Mouse (Mus musculus): ENCODE data around the gene Prok2. TPM values are rescaled to one million over a fixed set of nuclear protein-coding genes. Genes with fewer than 3 reads are reported as not detected.
A peak's percentile ranks its signal among the peaks of the same experiment; 100 is the strongest.

The Prok2 gene
- polyA plus RNA-seq, 1 experiment from 2014 or later, result not detected

DNA sequence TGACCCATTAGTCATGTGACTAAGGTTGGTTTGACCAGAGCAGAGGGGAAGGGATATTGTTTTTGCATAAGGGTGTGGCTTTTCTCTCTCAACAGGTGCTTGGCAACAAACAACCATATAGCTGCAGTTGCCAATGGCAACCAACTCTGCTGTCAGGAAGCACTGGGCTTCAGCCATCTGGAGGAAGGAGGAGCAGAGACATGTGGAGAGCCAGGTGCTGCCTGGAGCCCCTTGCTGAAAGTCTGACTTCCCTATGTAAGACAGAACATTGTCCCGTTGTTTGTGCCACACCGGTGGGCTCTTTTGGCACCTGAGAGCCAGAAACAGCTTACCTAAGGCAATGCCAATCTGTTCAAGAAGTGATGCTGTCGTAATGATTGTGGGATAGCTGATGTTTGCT lies 16.7 kb upstream of the Prok2 start:
- WGBS, result 70% methylated on average over 3 of the region's 3 CpGs
- Histone ChIP-seq H3K9me3 (ENCODE audit: control insufficient read depth, low read length) (no peaks in the 10 kb centered on the region), H3K4me2 (ENCODE audit: low read length) (no peak overlapping the region), H3K9ac (ENCODE audit: low read length) (no peak overlapping the region), H3K27ac (ENCODE audit: low read depth) (no peak overlapping the region), H3K36me3 (ENCODE audit: control insufficient read depth, insufficient read depth, low read length) (no peaks in the 10 kb centered on the region), H3K4me1 (replicated peaks; ENCODE audit: control insufficient read depth, insufficient read depth, low read length) (no peaks in the 10 kb centered on the region), H3K27me3 (replicated peaks; ENCODE audit: control insufficient read depth, insufficient read depth, low read length) (no peaks in the 10 kb centered on the region), H3K4me3 (ENCODE audit: low read depth, low read length) (no peak overlapping the region)
- DNase-seq (ENCODE audit: low spot score) (no peak), ATAC-seq (replicated peaks; ENCODE audit: low FRiP score, low TSS enrichment, low read depth) (no peak)

DNA sequence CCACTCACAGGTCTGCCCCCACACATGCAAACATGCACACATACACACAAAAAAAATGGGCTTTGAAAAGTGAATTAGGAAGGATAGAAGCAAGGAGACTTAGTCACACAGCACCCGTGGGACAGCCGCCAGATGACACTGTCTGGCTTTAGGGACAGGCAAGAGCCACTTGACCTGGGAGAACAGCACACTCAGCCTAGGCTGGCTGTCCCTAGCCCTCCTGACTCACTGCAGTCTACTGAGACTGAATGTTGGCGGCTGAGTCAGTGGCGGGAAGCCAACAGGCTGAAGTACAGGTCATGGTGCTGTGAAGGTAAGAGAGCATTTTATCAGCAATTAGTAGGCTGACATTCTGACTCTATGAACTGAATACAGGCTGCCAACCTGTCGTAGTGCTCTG lies 8.5 kb upstream of the Prok2 start:
- Histone ChIP-seq H3K27me3 (replicated peaks; ENCODE audit: control insufficient read depth, insufficient read depth, low read length) (no peaks in the 10 kb centered on the region), H3K36me3 (ENCODE audit: control insufficient read depth, insufficient read depth, low read length) (no peaks in the 10 kb centered on the region), H3K4me3 (ENCODE audit: low read depth, low read length) (no peak overlapping the region), H3K9me3 (ENCODE audit: control insufficient read depth, low read length) (no peaks in the 10 kb centered on the region), H3K27ac (ENCODE audit: low read depth) (no peak overlapping the region), H3K4me2 (ENCODE audit: low read length) (no peak overlapping the region), H3K9ac (ENCODE audit: low read length) (no peak overlapping the region), H3K4me1 (replicated peaks; ENCODE audit: control insufficient read depth, insufficient read depth, low read length) (no peaks in the 10 kb centered on the region)
- DNase-seq (ENCODE audit: low spot score) (no peak), ATAC-seq (replicated peaks; ENCODE audit: low FRiP score, low TSS enrichment, low read depth) (no peak)
- WGBS, result 84% methylated on average over 5 of the region's 5 CpGs

- H3K27me3 ChIP-seq (replicated peaks; ENCODE audit: control insufficient read depth, insufficient read depth, low read length), result peaks cover 4% of the 10 kb centered on the region; the same call in 1 of the 2 replicates
- WGBS, result 91% methylated on average over 8 of the region's 8 CpGs
- H3K9me3 ChIP-seq (ENCODE audit: control insufficient read depth, low read length), result no peaks in the 10 kb centered on the region
- H3K36me3 ChIP-seq (ENCODE audit: control insufficient read depth, insufficient read depth, low read length), result no peaks in the 10 kb centered on the region
- no peak for DNase-seq (ENCODE audit: low spot score)
- H3K27ac ChIP-seq (ENCODE audit: low read depth), result no peak overlapping the region
- H3K4me3 ChIP-seq (ENCODE audit: low read depth, low read length), result no peak overlapping the region
- no peaks in the 10 kb centered on the region for H3K4me1 ChIP-seq (replicated peaks; ENCODE audit: control insufficient read depth, insufficient read depth, low read length)
- ATAC-seq (replicated peaks; ENCODE audit: low FRiP score, low TSS enrichment, low read depth), result no peak
- H3K9ac ChIP-seq (ENCODE audit: low read length), result no peak overlapping the region
- H3K4me2 ChIP-seq (ENCODE audit: low read length), result no peak overlapping the region
Observed at GRCm38 (mm10) chr6:99732673-99733072, 6.5 kb upstream of the Prok2 start.

DNA sequence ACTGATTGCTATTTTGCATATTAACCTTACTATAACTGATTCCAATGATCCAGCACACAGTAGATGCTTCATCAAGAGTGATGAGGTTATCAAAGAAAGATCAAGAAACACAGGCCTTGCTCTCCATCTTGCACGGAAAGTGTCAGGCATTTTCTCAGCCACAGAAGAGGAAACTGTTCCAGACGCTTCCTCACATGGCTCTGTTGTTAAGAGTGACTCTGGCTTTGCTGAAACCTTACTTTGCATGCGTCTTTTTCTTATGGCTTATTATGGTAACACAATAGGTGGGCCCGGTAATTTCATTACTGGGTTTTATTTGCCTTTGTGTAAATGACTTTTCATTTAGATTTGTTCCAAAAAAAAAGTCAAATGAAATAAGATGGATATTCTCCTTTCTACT lies 5.7 kb upstream of the Prok2 start:
- H3K4me3 ChIP-seq (ENCODE audit: low read depth, low read length), result no peak overlapping the region
- no peaks in the 10 kb centered on the region for H3K9me3 ChIP-seq (ENCODE audit: control insufficient read depth, low read length)
- WGBS, result 85% methylated on average over 4 of the region's 4 CpGs
- no peaks in the 10 kb centered on the region for H3K36me3 ChIP-seq (ENCODE audit: control insufficient read depth, insufficient read depth, low read length)
- H3K4me1 ChIP-seq (replicated peaks; ENCODE audit: control insufficient read depth, insufficient read depth, low read length), result no peaks in the 10 kb centered on the region
- H3K4me2 ChIP-seq (ENCODE audit: low read length), result no peak overlapping the region
- DNase-seq (ENCODE audit: low spot score), result no peak
- no peak for ATAC-seq (replicated peaks; ENCODE audit: low FRiP score, low TSS enrichment, low read depth)
- no peak overlapping the region for H3K27ac ChIP-seq (ENCODE audit: low read depth)
- no peak overlapping the region for H3K9ac ChIP-seq (ENCODE audit: low read length)
- peaks cover 11% of the 10 kb centered on the region for H3K27me3 ChIP-seq (replicated peaks; ENCODE audit: control insufficient read depth, insufficient read depth, low read length)

DNA sequence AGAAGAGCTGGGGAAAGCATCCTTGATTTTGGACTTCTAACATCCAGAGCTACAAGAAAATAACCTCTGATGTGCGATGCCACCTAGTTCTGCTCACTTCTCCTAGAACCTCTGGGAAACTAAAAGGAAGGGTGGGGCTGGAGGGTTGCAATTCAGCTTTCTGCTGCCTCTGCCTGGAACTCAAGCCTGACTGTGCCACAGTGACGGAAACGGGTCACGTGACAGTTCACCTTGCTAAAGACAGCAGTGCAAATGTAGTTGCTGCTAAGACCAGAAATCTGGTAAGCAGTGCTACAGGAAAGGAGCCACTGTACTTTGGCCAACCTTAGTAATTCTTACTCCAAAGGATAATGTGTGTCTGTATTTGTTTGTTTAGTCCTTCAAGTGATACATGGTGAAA lies 3.7 kb upstream of the Prok2 start:
- H3K4me2 ChIP-seq (ENCODE audit: low read length), result no peak overlapping the region
- no peak overlapping the region for H3K4me3 ChIP-seq (ENCODE audit: low read depth, low read length)
- no peaks in the 10 kb centered on the region for H3K36me3 ChIP-seq (ENCODE audit: control insufficient read depth, insufficient read depth, low read length)
- no peak overlapping the region for H3K9ac ChIP-seq (ENCODE audit: low read length)
- no peaks in the 10 kb centered on the region for H3K9me3 ChIP-seq (ENCODE audit: control insufficient read depth, low read length)
- H3K4me1 ChIP-seq (replicated peaks; ENCODE audit: control insufficient read depth, insufficient read depth, low read length), result no peaks in the 10 kb centered on the region; the same call in 1 of the 2 replicates
- no peak overlapping the region for H3K27ac ChIP-seq (ENCODE audit: low read depth)
- H3K27me3 ChIP-seq (replicated peaks; ENCODE audit: control insufficient read depth, insufficient read depth, low read length), result peaks cover 32% of the 10 kb centered on the region
- WGBS, result 81% methylated on average over 4 of the region's 4 CpGs
- DNase-seq (ENCODE audit: low spot score) (no peak), ATAC-seq (replicated peaks; ENCODE audit: low FRiP score, low TSS enrichment, low read depth) (no peak)

DNA sequence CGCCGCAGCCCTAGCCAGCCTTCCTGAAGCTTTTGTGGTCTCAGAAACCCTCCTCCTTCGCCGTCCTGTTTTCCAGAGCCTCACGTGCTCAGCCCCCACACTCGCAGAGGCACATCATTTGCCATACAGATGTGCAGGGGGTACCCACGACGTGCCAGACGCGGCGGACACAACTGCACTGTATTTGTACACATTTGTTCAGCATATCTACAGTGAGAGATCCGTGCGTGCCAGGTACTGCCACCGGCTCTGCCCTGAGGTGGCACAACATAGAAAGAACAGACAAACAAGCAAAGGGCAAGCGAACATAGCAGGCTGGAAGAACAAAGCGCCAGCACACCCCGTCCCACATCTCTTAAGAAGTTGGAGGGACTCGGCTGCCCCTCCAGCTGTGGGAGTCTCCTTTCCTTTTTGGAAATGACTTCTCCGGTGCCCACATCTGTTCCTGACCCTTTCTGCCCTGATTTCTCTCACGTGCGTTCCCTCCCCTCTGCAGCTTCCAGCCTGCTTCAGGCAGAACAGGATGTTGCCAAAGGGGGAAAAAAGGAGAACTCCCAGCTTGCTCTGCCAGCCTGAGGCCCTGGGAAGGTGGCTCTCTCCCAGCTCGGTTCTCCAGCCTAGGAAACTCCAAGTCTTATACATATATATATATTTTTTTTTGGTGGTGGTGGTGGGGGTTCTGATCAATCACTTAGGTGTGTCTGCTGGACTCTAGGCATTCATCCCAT lies 548 bp upstream of the Prok2 start:
- Histone ChIP-seq H3K4me3 (ENCODE audit: low read depth, low read length) (peak overlapping the region; percentile 41), H3K36me3 (ENCODE audit: control insufficient read depth, insufficient read depth, low read length) (no peaks in the 10 kb centered on the region), H3K4me1 (replicated peaks; ENCODE audit: control insufficient read depth, insufficient read depth, low read length) (no peaks in the 10 kb centered on the region; the same call in 1 of the 2 replicates), H3K4me2 (ENCODE audit: low read length) (peak overlapping the region; percentile 83), H3K9ac (ENCODE audit: low read length) (peak overlapping the region; percentile 29; the same call in 1 of the 2 replicates), H3K27ac (ENCODE audit: low read depth) (no peak overlapping the region), H3K27me3 (replicated peaks; ENCODE audit: control insufficient read depth, insufficient read depth, low read length) (peaks cover 47% of the 10 kb centered on the region), H3K9me3 (ENCODE audit: control insufficient read depth, low read length) (no peaks in the 10 kb centered on the region)
- WGBS, result 5% methylated on average over 22 of the region's 22 CpGs
- DNase-seq (ENCODE audit: low spot score) (peak; percentile 74), ATAC-seq (replicated peaks; ENCODE audit: low FRiP score, low TSS enrichment, low read depth) (no peak)

- no peak overlapping the region for H3K4me3 ChIP-seq (ENCODE audit: low read depth, low read length)
- H3K36me3 ChIP-seq (ENCODE audit: control insufficient read depth, insufficient read depth, low read length), result no peaks in the 10 kb centered on the region
- no peak for ATAC-seq (replicated peaks; ENCODE audit: low FRiP score, low TSS enrichment, low read depth)
- WGBS, result 89% methylated on average over 9 of the region's 9 CpGs
- no peak overlapping the region for H3K4me2 ChIP-seq (ENCODE audit: low read length)
- H3K9ac ChIP-seq (ENCODE audit: low read length), result no peak overlapping the region
- no peak for DNase-seq (ENCODE audit: low spot score)
- no peaks in the 10 kb centered on the region for H3K9me3 ChIP-seq (ENCODE audit: control insufficient read depth, low read length)
- H3K27ac ChIP-seq (ENCODE audit: low read depth), result no peak overlapping the region
- H3K4me1 ChIP-seq (replicated peaks; ENCODE audit: control insufficient read depth, insufficient read depth, low read length), result no peaks in the 10 kb centered on the region; the same call in 1 of the 2 replicates
- H3K27me3 ChIP-seq (replicated peaks; ENCODE audit: control insufficient read depth, insufficient read depth, low read length), result peaks cover 41% of the 10 kb centered on the region
Observed at GRCm38 (mm10) chr6:99722390-99722789, 3.8 kb downstream of the Prok2 start.

GRCm38 (mm10) chr6:99721032-99721431 lies 5.2 kb downstream of the Prok2 start:
- DNase-seq (ENCODE audit: low spot score) (no peak), ATAC-seq (replicated peaks; ENCODE audit: low FRiP score, low TSS enrichment, low read depth) (no peak)
- H3K4me3 ChIP-seq (ENCODE audit: low read depth, low read length), result no peak overlapping the region
- H3K9ac ChIP-seq (ENCODE audit: low read length), result no peak overlapping the region
- peaks cover 27% of the 10 kb centered on the region for H3K27me3 ChIP-seq (replicated peaks; ENCODE audit: control insufficient read depth, insufficient read depth, low read length)
- no peak overlapping the region for H3K4me2 ChIP-seq (ENCODE audit: low read length)
- H3K27ac ChIP-seq (ENCODE audit: low read depth), result no peak overlapping the region
- no peaks in the 10 kb centered on the region for H3K36me3 ChIP-seq (ENCODE audit: control insufficient read depth, insufficient read depth, low read length)
- no peaks in the 10 kb centered on the region for H3K4me1 ChIP-seq (replicated peaks; ENCODE audit: control insufficient read depth, insufficient read depth, low read length)
- H3K9me3 ChIP-seq (ENCODE audit: control insufficient read depth, low read length), result no peaks in the 10 kb centered on the region
- WGBS, result 81% methylated on average over 9 of the region's 9 CpGs

DNA sequence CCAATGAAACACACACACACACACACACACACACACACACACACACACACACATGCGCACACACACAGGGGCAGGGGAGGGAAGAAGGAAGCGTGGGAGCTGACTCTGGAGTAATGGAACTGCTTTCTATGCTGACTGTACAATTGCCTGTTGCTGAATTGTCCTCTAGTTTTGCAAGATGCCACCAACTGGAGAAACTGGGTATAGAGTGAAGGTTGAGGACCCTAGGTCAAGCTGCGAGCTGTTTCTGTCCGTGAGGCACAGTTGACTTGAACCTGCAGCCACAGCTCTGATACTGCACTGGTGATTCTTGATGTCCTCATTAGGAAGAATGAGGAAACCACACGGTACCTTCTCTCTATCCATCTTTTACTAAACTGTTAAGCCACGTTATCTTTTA lies 10.3 kb downstream of the Prok2 start:
- DNase-seq (ENCODE audit: low spot score), result no peak
- Histone ChIP-seq H3K27ac (ENCODE audit: low read depth) (no peak overlapping the region), H3K36me3 (ENCODE audit: control insufficient read depth, insufficient read depth, low read length) (no peaks in the 10 kb centered on the region), H3K4me3 (ENCODE audit: low read depth, low read length) (no peak overlapping the region), H3K4me2 (ENCODE audit: low read length) (no peak overlapping the region), H3K9ac (ENCODE audit: low read length) (no peak overlapping the region), H3K9me3 (ENCODE audit: control insufficient read depth, low read length) (no peaks in the 10 kb centered on the region), H3K4me1 (replicated peaks; ENCODE audit: control insufficient read depth, insufficient read depth, low read length) (no peaks in the 10 kb centered on the region), H3K27me3 (replicated peaks; ENCODE audit: control insufficient read depth, insufficient read depth, low read length) (no peaks in the 10 kb centered on the region)
- ATAC-seq (replicated peaks; ENCODE audit: low FRiP score, low TSS enrichment, low read depth), result no peak
- 67% methylated on average over 6 of the region's 6 CpGs for WGBS

Measured in intestine, embryonic 14.5 days (tissue).